Mouse (Mus musculus) layer of hippocampus, adult 8-10 months (tissue): ENCODE data around the gene Clec2i. TPM values are rescaled to one million over a fixed set of nuclear protein-coding genes. Genes with fewer than 3 reads are reported as not detected.

Source experiments
- microRNA-seq, 2 experiments: library from miRNA; unstranded; fragments of <30 nt; microRNA quantifications; one replicate each; pipeline ENCODE4 v1.2.0; 2022
- total RNA-seq, 4 experiments: library from RNA; stranded (reverse); gene quantifications; 2 replicates each; pipeline ENCODE4 v1.2.4; 2022

Gene Clec2i
- total RNA-seq, 4 experiments from 2014 or later: not detected

Small RNA genes within 50 kb of the gene (microRNA-seq; reads per million reads assigned to microRNA genes)
- 0 reads per million in 2 experiments for gene Gm27336

Other genes starting within 250 kb of the Clec2i start
- gene Clec2h, start 225.2 kb upstream of the Clec2i start, total RNA-seq: not detected
- under 1 TPM in 2 of 4 experiments, not detected in 2; 0.52 to 0.66 TPM for gene Klrb1, start 164.5 kb upstream of the Clec2i start, total RNA-seq
- under 1 TPM in 2 of 4 experiments, not detected in 2; 0.12 to 0.25 TPM for gene Klrb1c, start 98.4 kb upstream of the Clec2i start, total RNA-seq
- gene Gm44511, start 61.3 kb upstream of the Clec2i start, total RNA-seq: 1 to 10 TPM in 1 of 4 experiments, not detected in 3; 1.1 TPM
- 1 to 10 TPM in 1 of 4 experiments, under 1 TPM in 1, not detected in 2; 0.40 to 1.3 TPM for gene Klrb1b, start 61.3 kb upstream of the Clec2i start, total RNA-seq
- 1 to 10 TPM; 2.0 to 2.9 (median 2.1) TPM for gene BC035044, start 3.5 kb downstream of the Clec2i start, total RNA-seq
- gene Clec2g, start 46.8 kb downstream of the Clec2i start, total RNA-seq: 1 to 10 TPM in 1 of 4 experiments, under 1 TPM in 1, not detected in 2; 0.69 to 1.0 TPM
- not detected for gene Klrb1f, start 158.3 kb downstream of the Clec2i start, total RNA-seq
- not detected for gene Clec2e, start 213.3 kb downstream of the Clec2i start, total RNA-seq